Mouse (Mus musculus) left cerebral cortex, adult 9 months (tissue): ENCODE measurements at regions not wholly inside any gene's neighbourhood (a gene's known extent, or its start where the extent isn't known, plus 50 kb on each side); places are given as distances from the start of the nearest gene placed in this dataset.

ENCODE experiments used
- DNase-seq, 2 experiments: peaks; one replicate each; pipeline ENCODE4 v3.0.0; 2022; ENCODE audit warnings: low spot score in 2 of 2

DNA sequence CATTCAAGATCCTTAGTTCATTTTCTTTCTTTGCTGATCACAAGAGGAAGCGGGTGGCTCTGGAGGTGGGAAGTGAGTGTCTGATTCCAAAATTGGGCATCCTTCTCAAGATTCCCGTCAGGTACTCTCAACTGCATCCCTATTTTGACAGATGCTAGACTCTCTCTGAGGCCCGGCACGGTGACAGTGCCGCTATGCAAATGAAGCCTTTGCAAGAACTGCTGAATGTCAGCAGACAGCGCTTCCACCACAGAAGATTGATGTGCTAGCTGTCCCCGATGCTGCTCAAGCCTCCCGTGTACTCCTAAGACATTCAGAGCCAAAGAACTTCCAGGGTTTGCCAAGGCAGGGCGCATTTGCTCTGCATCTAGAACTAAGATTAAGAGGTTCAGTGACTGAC is 50.9 kb upstream of the Cpne4 start:
- no peak for DNase-seq

DNA sequence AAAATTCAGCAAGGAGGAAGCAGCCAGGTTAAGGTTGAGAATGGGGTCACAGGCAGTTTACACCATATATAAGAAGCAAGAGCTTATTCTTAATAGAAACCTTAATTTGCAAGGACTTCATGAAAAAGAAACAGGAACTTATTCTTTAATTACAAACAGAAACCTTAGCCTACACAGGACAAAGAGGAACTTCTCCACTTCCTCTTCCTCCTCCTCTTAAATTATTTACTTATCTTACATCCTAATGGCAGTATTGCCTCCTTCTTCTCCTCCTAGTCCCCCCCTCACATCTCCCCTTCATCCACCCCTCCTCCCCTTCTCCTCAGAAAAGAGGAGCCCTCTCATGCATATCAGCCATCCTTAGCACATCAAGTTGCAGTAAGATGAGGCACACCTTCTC is 56.4 kb upstream of the Cpne4 start:
- DNase-seq = no peak

- no peak for DNase-seq
Observed at GRCm38 (mm10) chr9:104489383-104489782, 57.7 kb upstream of the Cpne4 start.

DNA sequence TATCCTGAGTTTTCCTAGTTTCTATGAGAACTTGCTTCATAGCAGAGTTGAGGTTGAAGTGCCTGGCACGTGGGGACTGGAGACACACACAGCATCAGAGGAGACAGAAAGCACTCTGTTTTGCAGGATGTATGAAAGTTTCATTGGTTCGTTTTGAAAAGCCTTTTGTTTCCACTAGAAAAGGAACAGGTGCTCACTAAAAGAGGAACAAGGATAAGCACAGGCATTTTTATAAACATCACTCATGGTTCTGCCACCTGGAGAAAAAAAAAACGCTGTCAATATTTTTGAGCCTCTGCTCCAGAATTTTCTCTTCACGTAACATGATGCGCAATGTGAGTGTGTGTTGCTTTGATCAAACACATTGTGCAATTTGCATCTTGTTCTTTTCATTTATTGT is 64.6 kb upstream of the Cpne4 start:
- DNase-seq = no peak

GRCm38 (mm10) chr9:104480683-104481082 is 66.4 kb upstream of the Cpne4 start:
- DNase-seq = no peak

DNA sequence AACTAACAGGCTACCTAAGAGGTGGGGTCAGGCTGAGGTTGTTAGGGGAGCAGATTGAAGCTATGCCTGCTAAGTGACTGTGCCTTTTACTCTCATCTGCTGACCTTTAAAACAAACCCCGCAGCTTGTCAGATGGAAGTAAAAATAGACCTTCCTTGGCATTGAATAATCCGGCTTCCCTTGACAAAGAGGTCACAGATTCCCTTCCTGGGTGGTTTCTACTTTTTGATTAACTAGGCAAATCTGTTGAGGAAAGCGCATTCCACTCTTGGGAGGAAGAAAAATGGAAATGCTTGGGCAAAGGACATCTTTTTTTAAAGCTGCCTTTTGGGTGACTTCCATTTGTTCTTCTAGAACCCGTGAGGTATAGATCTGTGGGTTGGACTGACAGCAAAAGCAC is 72.3 kb upstream of the Cpne4 start:
- DNase-seq = no peak

DNA sequence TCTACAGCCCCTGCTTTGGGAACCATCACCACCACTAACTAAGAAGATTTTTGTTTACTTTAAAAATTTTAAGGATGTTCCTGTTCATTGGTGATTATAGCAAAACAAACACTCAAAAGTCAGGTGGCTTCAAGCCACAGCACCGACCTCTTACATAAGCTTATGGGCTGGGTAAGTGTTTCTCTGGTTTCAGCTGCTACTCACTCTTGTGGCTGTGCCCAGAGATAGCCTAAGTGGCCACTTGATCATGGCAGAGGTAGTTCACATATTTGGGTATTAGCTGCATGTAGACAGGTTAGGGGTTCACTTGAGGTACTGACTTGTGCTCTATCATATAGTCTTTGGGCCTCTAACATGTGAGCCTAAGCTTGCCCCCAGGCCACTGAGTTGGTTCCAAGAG is 79.8 kb upstream of the Cpne4 start:
- DNase-seq = no peak

- no peak for DNase-seq
Observed at GRCm38 (mm10) chr9:104463701-104464100, 83.4 kb upstream of the Cpne4 start.

DNA sequence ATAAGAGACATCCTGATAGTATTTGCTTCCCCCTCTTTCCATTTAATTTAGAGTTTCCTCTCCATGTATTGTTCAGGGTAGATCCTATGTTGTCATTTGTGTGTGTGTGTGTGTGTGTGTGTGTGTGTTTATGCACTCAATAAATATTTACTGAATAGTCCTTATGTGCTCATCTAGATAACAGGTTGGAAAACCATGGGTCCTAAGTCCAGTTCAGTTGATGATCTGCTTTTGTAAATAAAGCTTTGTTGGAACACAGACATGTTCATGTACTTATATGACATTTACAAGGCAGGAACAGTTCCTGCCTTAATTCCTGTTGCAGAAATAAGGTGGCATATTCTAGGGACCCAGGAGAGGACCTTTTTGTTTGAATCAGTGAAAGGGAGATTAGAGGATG is 87.0 kb upstream of the Cpne4 start:
- DNase-seq = no peak

DNA sequence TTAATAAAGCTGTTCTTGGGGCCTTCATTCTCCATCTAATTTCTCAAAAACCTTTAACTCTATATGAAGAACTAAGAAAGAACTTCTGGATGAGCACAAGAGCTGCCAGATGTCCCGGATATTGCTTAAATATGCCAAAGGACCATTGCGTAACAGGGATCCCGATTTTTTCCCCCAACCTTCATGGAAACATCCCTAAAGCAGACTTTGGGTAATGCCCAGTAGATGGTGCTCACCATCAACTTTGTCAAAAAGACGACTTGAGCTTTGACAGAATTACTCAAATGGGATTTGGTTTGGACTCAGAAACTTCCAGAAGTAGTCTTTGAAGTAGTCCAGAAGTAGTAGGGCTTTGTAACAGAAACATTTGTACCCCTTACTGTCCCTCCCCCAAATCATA is 89.5 kb upstream of the Cpne4 start:
- peak in 1 of 2 experiments; percentile 35 for DNase-seq

- DNase-seq = peak in 1 of 2 experiments; percentile 30
Observed at GRCm38 (mm10) chr9:104448577-104449165, 98.4 kb upstream of the Cpne4 start.

- DNase-seq = peak in 1 of 2 experiments; percentile 32
Observed at GRCm38 (mm10) chr9:104444906-104445305, 102.2 kb upstream of the Cpne4 start.

DNA sequence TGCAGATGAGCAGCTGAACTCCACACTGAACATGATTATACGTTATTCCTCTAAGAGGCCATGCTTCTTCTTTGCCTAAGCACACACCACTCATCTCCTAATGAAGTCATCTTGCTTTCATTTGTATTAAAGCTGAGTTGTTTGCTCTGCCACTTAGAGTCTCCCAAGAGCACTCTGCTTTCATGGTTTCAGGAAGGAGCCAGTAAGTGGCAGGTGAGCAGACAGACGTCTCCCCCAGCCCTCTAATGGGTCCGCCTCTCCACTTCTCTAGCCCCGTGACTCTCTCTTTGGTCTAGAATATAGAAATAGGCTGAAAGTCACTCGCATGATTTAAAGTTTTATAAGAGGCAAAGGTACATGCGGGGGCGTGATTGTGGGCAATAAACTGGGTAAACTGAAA is 103.8 kb upstream of the Cpne4 start:
- DNase-seq = no peak

GRCm38 (mm10) chr9:104413021-104413420 is 75.5 kb upstream of the Acpp start:
- no peak for DNase-seq

GRCm38 (mm10) chr9:104410211-104410610 is 72.7 kb upstream of the Acpp start:
- DNase-seq = peak in 1 of 2 experiments; percentile 57

- DNase-seq = no peak
Observed at GRCm38 (mm10) chr9:104409381-104409780, 71.8 kb upstream of the Acpp start.

GRCm38 (mm10) chr9:104408571-104409294 is 71.2 kb upstream of the Acpp start:
- DNase-seq = peak in 1 of 2 experiments; percentile 64

DNA sequence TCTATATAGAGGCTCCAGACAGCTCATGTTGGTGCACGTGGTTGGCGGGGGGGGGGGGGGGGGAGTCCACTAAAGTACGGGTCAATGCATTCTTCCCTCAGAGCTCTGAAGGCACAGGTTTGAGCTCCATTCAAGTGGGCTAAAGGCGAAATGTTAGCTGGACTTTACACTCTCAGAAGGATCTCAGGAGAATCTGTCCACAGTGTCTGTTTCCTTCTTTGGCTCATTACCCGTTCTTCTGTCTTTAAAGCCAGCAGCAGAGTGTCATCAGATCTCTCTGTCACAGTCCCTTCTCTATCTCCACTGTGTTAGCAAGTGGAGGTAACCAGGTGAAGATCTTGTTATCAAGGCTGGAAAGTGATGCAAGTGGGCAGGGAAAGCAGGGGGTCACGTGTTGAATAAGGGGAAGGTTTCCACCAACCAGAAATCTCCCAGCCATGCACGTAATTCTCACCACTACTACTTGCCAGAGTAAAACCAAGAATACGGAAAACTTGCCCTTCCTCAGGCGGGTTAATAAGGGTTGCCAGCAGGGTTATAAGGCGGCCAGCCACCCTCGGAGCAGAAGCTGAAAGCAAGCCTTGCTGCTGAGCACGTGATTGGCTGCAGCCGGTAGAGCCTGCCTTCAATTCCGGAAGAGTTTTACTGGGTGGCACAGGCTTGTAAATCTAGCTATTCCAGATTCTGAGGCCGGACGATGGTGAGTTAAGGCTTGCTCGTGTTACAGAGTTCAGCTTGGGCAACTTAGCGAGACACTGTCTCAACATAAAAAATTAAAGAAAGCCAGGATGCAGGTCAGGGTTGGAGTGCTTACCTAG is 70.2 kb upstream of the Acpp start:
- no peak for DNase-seq

- no peak for DNase-seq
Observed at GRCm38 (mm10) chr9:104407011-104407410, 69.5 kb upstream of the Acpp start.

DNA sequence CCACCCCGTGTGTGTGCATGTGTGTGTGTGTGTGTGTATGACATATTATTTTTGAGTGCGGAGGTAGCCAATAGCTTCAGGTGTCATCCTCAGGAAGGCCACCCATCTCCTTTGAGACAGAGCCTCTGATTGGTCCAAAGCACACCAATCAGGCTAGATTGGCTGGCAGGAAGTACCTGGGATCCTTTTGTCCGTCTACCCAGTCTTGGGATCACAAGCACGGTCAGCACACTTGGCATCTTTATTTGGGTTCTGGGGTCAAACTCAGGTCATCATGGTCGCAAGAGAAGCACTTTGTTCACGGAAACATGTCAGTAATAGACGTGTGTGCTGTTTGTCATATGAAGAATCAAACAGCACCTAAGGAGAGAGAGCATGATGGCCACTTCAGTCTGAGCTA is 68.9 kb upstream of the Acpp start:
- DNase-seq = no peak

- DNase-seq = no peak
Observed at GRCm38 (mm10) chr9:104403863-104404262, 66.3 kb upstream of the Acpp start.

DNA sequence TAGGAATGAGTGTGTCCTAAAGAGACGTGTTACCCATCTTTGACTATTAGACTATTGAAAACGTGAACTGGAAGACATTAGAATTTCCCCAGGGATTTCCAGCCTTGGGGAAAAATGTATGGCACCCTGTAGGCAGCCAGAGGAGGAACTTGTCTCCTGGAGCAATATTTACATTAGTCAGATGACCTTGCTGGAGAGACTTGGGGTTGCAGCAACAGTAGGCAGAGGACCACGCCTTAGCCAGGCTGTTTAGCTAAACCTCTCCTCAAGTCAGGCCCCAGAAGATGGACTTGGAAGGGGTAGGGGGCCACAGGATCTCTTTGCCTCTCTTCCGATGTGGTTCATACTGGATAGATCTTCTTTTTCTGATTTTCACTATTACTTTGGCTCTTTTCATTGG is 64.1 kb upstream of the Acpp start:
- DNase-seq = no peak

DNA sequence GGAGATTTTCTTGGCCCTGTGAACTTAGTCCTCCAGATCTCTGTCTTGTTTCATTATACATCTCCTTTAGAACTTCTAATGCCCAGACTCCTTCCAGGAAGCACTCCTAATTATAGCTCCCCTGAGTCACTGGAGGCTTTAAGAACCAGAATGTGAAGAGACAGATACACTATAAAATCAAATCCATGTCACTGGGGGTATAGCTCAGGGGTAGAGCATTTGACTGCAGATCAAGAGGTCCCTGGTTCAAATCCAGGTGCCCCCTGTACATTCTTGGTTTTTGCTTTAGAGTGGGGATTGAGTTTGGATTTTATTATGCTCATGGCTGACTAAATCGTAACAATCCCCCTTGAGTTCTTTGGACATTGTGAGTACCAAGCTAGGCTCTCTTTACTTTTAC is 62.4 kb upstream of the Acpp start:
- peak in 1 of 2 experiments; percentile 7 for DNase-seq
